Mouse (Mus musculus): ENCODE data around the gene Arnt2.

Arnt2 gene

GRCm38 (mm10) chr7:84349976-84350375, 60.0 kb downstream of the Arnt2 start:
- in situ Hi-C loops (cut with MseI, MboI) = loop anchor here (10.0 kb wide), 2 partner anchors 75 to 265 kb away; partner anchors contain the start of gene Cemip (in 2 of the 2)

GRCm38 (mm10) chr7:84348145-84348911, 61.6 kb downstream of the Arnt2 start:
- in situ Hi-C loops (cut with MseI, MboI) = no loop called here

GRCm38 (mm10) chr7:84343160-84343559, 66.8 kb downstream of the Arnt2 start:
- in situ Hi-C loops (cut with MseI, MboI) = no loop called here

- in situ Hi-C loops (cut with MseI, MboI) = no loop called here
Observed at GRCm38 (mm10) chr7:84341001-84341400, 69.0 kb downstream of the Arnt2 start.

GRCm38 (mm10) chr7:84339186-84339585, 70.8 kb downstream of the Arnt2 start:
- in situ Hi-C loops (cut with MseI, MboI) = no loop called here

GRCm38 (mm10) chr7:84337768-84338167, 72.2 kb downstream of the Arnt2 start:
- in situ Hi-C loops (cut with MseI, MboI) = no loop called here

- in situ Hi-C loops (cut with MseI, MboI) = no loop called here
Observed at GRCm38 (mm10) chr7:84336907-84337306, 73.1 kb downstream of the Arnt2 start.

GRCm38 (mm10) chr7:84336580-84336886, 73.4 kb downstream of the Arnt2 start:
- in situ Hi-C loops (cut with MseI, MboI) = no loop called here

GRCm38 (mm10) chr7:84335766-84336579, 74.0 kb downstream of the Arnt2 start:
- in situ Hi-C loops (cut with MseI, MboI) = no loop called here

- in situ Hi-C loops (cut with MseI, MboI) = no loop called here
Observed at GRCm38 (mm10) chr7:84333996-84334395, 76.0 kb downstream of the Arnt2 start.

- in situ Hi-C loops (cut with MseI, MboI) = no loop called here
Observed at GRCm38 (mm10) chr7:84332295-84333168, 77.4 kb downstream of the Arnt2 start.

- in situ Hi-C loops (cut with MseI, MboI) = no loop called here
Observed at GRCm38 (mm10) chr7:84329174-84329583, 80.8 kb downstream of the Arnt2 start.

- in situ Hi-C loops (cut with MseI, MboI) = no loop called here
Observed at GRCm38 (mm10) chr7:84328770-84329169, 81.2 kb downstream of the Arnt2 start.

- in situ Hi-C loops (cut with MseI, MboI) = no loop called here
Observed at GRCm38 (mm10) chr7:84325570-84326328, 84.2 kb downstream of the Arnt2 start.

GRCm38 (mm10) chr7:84321542-84321941, 88.4 kb downstream of the Arnt2 start:
- in situ Hi-C loops (cut with MseI, MboI) = no loop called here

GRCm38 (mm10) chr7:84315353-84316003, 94.5 kb downstream of the Arnt2 start:
- in situ Hi-C loops (cut with MseI, MboI) = no loop called here

- in situ Hi-C loops (cut with MseI, MboI) = no loop called here
Observed at GRCm38 (mm10) chr7:84314742-84315141, 95.2 kb downstream of the Arnt2 start.

- in situ Hi-C loops (cut with MseI, MboI) = no loop called here
Observed at GRCm38 (mm10) chr7:84311624-84312023, 98.4 kb downstream of the Arnt2 start.

- in situ Hi-C loops (cut with MseI, MboI) = no loop called here
Observed at GRCm38 (mm10) chr7:84310909-84311311, 99.1 kb downstream of the Arnt2 start.

GRCm38 (mm10) chr7:84307329-84307925, 102.5 kb downstream of the Arnt2 start:
- in situ Hi-C loops (cut with MseI, MboI) = no loop called here

All from mouse trophoblast stem cell (cell line).